Mouse (Mus musculus): ENCODE results near the gene Cx3cl1. TPM values are rescaled to one million over a fixed set of nuclear protein-coding genes. Genes with fewer than 3 reads are reported as not detected.
A peak's percentile ranks its signal among the peaks of the same experiment; 100 is the strongest.

The Cx3cl1 gene
- total RNA-seq, 1 experiment from 2014 or later: not detected

- no peak for ATAC-seq (replicated peaks; ENCODE audit: insufficient number of reproducible peaks, low FRiP score, low TSS enrichment, poor library complexity, severe bottlenecking)
These were observed 48.7 kb downstream of the Cx3cl1 start for GRCm38 (mm10) chr8:94820553-94820952.

- no peak for ATAC-seq (replicated peaks; ENCODE audit: insufficient number of reproducible peaks, low FRiP score, low TSS enrichment, poor library complexity, severe bottlenecking)
These were observed 49.6 kb downstream of the Cx3cl1 start for GRCm38 (mm10) chr8:94821381-94821780.

GRCm38 (mm10) chr8:94822637-94823560 is 51.1 kb downstream of the Cx3cl1 start:
- ATAC-seq (replicated peaks; ENCODE audit: insufficient number of reproducible peaks, low FRiP score, low TSS enrichment, poor library complexity, severe bottlenecking): peak; percentile 45; the same call in 1 of the 2 replicates

GRCm38 (mm10) chr8:94825170-94825569 is 53.4 kb downstream of the Cx3cl1 start:
- no peak for ATAC-seq (replicated peaks; ENCODE audit: insufficient number of reproducible peaks, low FRiP score, low TSS enrichment, poor library complexity, severe bottlenecking)

GRCm38 (mm10) chr8:94826210-94826609 is 54.4 kb downstream of the Cx3cl1 start:
- no peak for ATAC-seq (replicated peaks; ENCODE audit: insufficient number of reproducible peaks, low FRiP score, low TSS enrichment, poor library complexity, severe bottlenecking)

- ATAC-seq (replicated peaks; ENCODE audit: insufficient number of reproducible peaks, low FRiP score, low TSS enrichment, poor library complexity, severe bottlenecking): no peak
These were observed 56.5 kb downstream of the Cx3cl1 start for GRCm38 (mm10) chr8:94828284-94828683.

Other genes with a start within 250 kb of the Cx3cl1 start
- gene Cpne2, start 239.0 kb upstream of the Cx3cl1 start, total RNA-seq (2017): 6.0 to 7.8 TPM (median 6.9 TPM) in 3 replicates
- 28.6 to 43.8 TPM (median 33.3 TPM) in 3 replicates for gene Rspry1, start 170.1 kb upstream of the Cx3cl1 start, total RNA-seq (2017)
- gene Fam192a, start 170.0 kb upstream of the Cx3cl1 start, total RNA-seq (2017): 77.7 to 137 TPM (median 127 TPM) in 3 replicates
- 40.4 to 122 TPM (median 48.4 TPM) in 3 replicates for gene Arl2bp, start 105.4 kb upstream of the Cx3cl1 start, total RNA-seq (2017)
- gene Pllp, start 75.7 kb upstream of the Cx3cl1 start, total RNA-seq (2017): not detected in 3 replicates
- gene Ccl22, start 26.4 kb upstream of the Cx3cl1 start, total RNA-seq (2017): 0.11 to 0.87 TPM (median 0.57 TPM) in 3 replicates
- not detected in 3 replicates for gene Ccl17, start 38.4 kb downstream of the Cx3cl1 start, total RNA-seq (2017)
- gene Coq9, start 66.3 kb downstream of the Cx3cl1 start, total RNA-seq (2017): 23.0 to 27.5 TPM (median 25.1 TPM) in 3 replicates
- gene Ciapin1, start 66.3 kb downstream of the Cx3cl1 start, total RNA-seq (2017): 17.0 to 23.7 TPM (median 17.3 TPM) in 3 replicates
- gene Polr2c, start 85.4 kb downstream of the Cx3cl1 start, total RNA-seq (2017): 36.9 to 49.4 TPM (median 40.6 TPM) in 3 replicates
- 0.97 to 4.5 TPM (median 1.2 TPM) in 3 replicates for gene Dok4, start 104.3 kb downstream of the Cx3cl1 start, total RNA-seq (2017)
- 1.1 to 11.3 TPM (median 1.8 TPM) in 3 replicates for gene Ccdc102a, start 146.1 kb downstream of the Cx3cl1 start, total RNA-seq (2017)
- gene Adgrg5, start 151.7 kb downstream of the Cx3cl1 start, total RNA-seq (2017): 0.86 to 2.6 TPM (median 1.9 TPM) in 3 replicates
- 2.2 to 16.6 TPM (median 4.6 TPM) in 3 replicates for gene Adgrg1, start 202.7 kb downstream of the Cx3cl1 start, total RNA-seq (2017)
- 2.9 to 15.5 TPM (median 10.1 TPM) in 3 replicates for gene Adgrg3, start 245.7 kb downstream of the Cx3cl1 start, total RNA-seq (2017)

All from monocyte, adult 5-6 weeks (primary cell).